Mouse (Mus musculus): ENCODE measurements around the gene Cpsf2. TPM values are rescaled to one million over a fixed set of nuclear protein-coding genes. Genes with fewer than 3 reads are reported as not detected.
"Not testable (repeated sequence)": the region's sequence is repeated elsewhere in the genome, so short reads cannot be mapped to it uniquely, and the experiment has no call there.

Cpsf2 gene
- polyA plus RNA-seq, 1 experiment from 2014 or later: 33.9 TPM

DNA sequence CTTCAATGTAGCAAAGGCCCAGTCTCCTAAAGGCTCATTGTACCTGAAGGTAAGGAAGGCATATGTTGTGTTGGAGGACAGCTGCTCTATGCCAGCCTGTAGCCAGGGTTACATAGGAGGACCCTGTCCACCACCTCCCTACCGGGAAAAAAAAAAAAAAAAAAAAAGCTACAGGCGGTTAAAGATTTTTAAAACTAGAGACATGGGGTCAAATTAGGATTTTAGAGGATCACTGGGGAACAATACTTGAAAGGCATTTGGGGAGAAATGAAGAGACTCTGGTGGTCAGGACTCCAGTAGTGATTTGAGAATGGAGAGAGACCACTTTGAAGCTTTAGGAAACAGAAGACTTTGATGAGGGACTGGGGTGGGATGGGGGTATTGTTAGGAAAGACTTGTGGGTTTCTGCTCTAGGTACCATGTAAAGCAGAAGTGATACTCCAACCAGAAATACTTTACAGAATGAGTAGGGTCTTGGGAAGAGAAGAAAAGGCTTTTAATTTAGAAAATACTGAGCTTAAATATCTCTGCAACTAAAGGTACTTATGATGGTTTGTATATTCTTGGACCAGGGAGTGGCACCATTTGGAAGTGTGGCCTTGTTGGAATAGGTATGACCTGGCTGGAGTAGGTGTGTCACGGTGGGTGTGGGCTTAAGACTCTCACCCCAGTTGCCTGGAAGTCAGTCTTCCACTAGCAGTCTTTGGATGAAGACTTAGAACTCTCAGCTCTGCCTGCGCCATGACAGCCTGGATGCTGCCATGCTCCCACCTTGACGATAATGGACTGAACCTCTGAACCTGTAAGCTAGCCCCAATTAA is 16.6 kb upstream of the Cpsf2 start:
- H3K27ac ChIP-seq; H3K4me1 ChIP-seq; H3K4me3 ChIP-seq; H3K9ac ChIP-seq; H3K36me3 ChIP-seq; H3K27me3 ChIP-seq; ATAC-seq (ENCODE audit: insufficient number of reproducible peaks, insufficient read depth, low FRiP score, low TSS enrichment); H3K9me3 ChIP-seq: not testable (repeated sequence)
- peak overlapping the region; percentile 35 for H3K4me2 ChIP-seq (replicated peaks)
- WGBS: 88% methylated on average over 5 of the region's 5 CpGs

DNA sequence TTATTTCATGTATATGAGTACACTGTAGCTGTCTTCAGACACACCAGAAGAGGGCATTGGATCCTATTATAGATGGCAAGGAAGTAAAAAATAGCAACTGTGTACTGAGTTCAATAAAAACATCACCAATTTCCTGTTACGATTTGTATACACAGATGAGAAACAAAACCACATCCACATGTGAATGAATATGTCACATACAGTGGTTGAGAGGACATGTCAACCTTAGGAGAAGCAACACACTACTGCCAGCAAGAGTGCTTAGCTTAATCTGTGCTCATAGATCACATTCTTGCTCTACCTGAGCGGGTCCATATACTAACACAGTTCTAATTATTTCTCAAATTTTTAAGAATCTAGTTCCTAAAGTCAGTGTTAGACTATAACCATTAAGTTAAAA is 4.5 kb upstream of the Cpsf2 start:
- no peak overlapping the region for H3K4me2 ChIP-seq (replicated peaks)
- no peaks in the 10 kb centered on the region for H3K27me3 ChIP-seq
- H3K27ac ChIP-seq: no peak overlapping the region
- no peak overlapping the region for H3K4me3 ChIP-seq
- 87% methylated on average over 2 of the region's 2 CpGs for WGBS
- H3K9me3 ChIP-seq: no peaks in the 10 kb centered on the region
- no peak overlapping the region for H3K9ac ChIP-seq
- peaks cover 29% of the 10 kb centered on the region for H3K36me3 ChIP-seq
- no peak for ATAC-seq (ENCODE audit: insufficient number of reproducible peaks, insufficient read depth, low FRiP score, low TSS enrichment)
- no peaks in the 10 kb centered on the region for H3K4me1 ChIP-seq

DNA sequence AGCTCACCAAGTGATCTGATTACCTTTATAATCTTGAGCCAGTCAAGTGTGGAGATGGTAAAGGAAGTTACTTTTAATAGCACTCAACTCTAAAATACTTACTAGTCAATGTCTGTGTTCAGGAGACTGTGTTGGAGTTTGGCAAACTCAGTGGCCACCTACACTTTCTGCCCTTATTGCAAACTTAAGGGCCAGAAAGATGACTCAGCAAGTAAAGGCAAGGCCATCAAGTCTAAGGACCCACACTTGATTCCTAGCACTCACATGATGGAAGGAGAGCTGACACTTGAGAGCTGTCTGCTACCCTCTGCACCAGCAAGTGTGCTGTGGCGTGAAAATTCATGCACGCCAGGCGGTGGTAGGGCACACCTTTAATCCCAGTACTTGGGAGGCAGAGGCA is 3.6 kb upstream of the Cpsf2 start:
- no peak overlapping the region for H3K4me2 ChIP-seq (replicated peaks)
- H3K27ac ChIP-seq: no peak overlapping the region
- peaks cover 7% of the 10 kb centered on the region for H3K4me1 ChIP-seq
- peaks cover 24% of the 10 kb centered on the region for H3K36me3 ChIP-seq
- no peak overlapping the region for H3K4me3 ChIP-seq
- ATAC-seq (ENCODE audit: insufficient number of reproducible peaks, insufficient read depth, low FRiP score, low TSS enrichment): no peak
- H3K9ac ChIP-seq: no peak overlapping the region
- no peaks in the 10 kb centered on the region for H3K27me3 ChIP-seq
- 87% methylated on average over 3 of the region's 3 CpGs for WGBS
- H3K9me3 ChIP-seq: no peaks in the 10 kb centered on the region

DNA sequence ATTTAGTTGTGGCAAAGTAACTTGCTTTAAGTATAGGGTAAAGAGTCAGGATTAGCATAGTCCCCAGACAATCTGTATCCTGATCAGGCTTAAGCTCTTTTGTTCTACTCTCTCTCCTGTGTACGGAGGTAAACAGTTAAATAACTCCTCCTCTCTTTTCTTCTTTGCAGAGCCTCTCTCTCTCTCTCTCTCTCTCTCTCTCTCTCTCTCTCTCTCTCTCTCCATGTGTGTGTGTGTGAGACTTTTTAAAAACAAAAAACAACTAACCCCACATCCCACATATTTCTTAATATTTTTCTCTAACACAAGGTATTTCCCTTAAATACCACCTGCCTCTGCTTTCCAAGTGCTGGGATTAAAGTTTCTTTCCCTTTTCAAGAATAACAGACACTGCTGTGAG is 1.2 kb upstream of the Cpsf2 start:
- WGBS: 32% methylated on average over 1 of the region's 1 CpGs
- Histone ChIP-seq H3K36me3 (peaks cover 8% of the 10 kb centered on the region; the same call in 1 of the 2 replicates), H3K4me3 (peak overlapping the region; percentile 91), H3K4me2 (replicated peaks) (peak overlapping the region; percentile 76), H3K4me1 (peaks cover 11% of the 10 kb centered on the region), H3K27me3 (no peaks in the 10 kb centered on the region), H3K27ac (no peak overlapping the region), H3K9me3 (no peaks in the 10 kb centered on the region), H3K9ac (peak overlapping the region; percentile 88)
- ATAC-seq (ENCODE audit: insufficient number of reproducible peaks, insufficient read depth, low FRiP score, low TSS enrichment): no peak

DNA sequence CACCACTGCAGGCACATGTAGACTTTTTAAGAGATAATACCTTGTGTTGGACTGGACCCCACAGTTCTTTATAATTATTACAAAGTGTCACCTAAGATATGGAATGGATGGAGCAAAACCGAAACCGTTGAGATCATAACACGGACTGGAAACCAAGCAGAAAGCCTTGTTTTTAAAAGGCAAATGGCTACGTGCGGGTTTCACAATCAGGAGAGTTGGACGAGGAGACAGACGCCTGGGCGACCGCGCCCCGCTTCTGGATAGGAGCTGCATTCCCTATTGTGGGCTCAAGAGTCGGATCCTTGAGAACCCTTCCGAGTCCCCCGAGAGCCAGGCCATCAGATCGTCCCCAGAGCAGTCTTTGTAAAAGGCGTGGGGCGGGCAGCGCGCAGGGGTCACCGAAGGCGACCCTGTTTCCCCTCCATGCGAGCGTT is 604 bp upstream of the Cpsf2 start:
- H3K27me3 ChIP-seq: no peaks in the 10 kb centered on the region
- under 1% methylated on average over 23 of the region's 23 CpGs for WGBS
- H3K9me3 ChIP-seq: no peaks in the 10 kb centered on the region
- H3K4me1 ChIP-seq: peaks cover 11% of the 10 kb centered on the region
- H3K36me3 ChIP-seq: peaks cover 3% of the 10 kb centered on the region; the same call in 1 of the 2 replicates
- H3K4me2 ChIP-seq (replicated peaks): peak overlapping the region; percentile 76
- peak overlapping the region; percentile 88 for H3K9ac ChIP-seq
- no peak; the same call in 1 of the 2 replicates for ATAC-seq (ENCODE audit: insufficient number of reproducible peaks, insufficient read depth, low FRiP score, low TSS enrichment)
- peak overlapping the region; percentile 91 for H3K4me3 ChIP-seq
- peak overlapping the region; percentile 94 for H3K27ac ChIP-seq

DNA sequence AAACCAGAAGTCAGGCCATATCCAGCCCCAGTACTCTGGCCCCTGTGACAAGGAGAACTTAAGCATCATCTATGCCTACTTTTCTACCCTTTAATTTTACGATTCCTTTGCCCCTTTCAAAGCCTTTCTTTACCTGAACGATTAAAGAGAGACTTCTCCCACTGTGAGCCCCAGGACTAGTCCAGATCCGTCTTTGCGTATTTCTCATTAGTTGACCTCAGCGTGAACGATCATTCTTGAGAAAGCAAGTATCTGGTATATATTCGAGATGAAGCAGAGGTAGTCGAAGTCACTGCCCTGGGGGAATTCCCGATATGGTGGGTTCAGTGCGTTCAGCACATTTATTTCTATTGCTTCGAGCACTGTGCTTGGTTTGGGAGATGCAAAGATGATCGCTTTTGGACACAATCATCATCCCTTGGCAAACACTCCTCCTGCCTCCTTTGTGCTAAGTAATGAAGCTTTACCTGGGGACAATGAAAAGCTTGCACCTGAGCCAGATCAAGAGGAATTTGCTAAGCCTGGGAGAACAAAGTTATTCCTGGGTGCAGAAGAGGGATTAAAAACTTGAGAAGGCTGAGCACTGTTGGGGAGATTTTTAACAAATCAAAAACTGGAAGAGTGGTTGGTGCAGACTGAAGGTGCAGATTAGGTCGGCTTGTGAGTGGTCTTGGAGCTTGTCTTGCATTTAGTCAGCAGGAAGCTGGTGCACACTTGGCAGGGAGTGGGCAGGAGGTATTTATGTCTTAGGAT is 1.0 kb downstream of the Cpsf2 start:
- Histone ChIP-seq H3K27me3 (no peaks in the 10 kb centered on the region), H3K4me1 (peaks cover 11% of the 10 kb centered on the region), H3K4me2 (replicated peaks) (peak overlapping the region; percentile 76), H3K9me3 (no peaks in the 10 kb centered on the region), H3K4me3 (peak overlapping the region; percentile 91), H3K36me3 (peaks cover 3% of the 10 kb centered on the region; the same call in 1 of the 2 replicates), H3K9ac (peak overlapping the region; percentile 88), H3K27ac (0 out of 2 replicates have a peak overlapping the region, but pooled peaks have one; percentile 94)
- 22% methylated on average over 13 of the region's 13 CpGs for WGBS
- no peak for ATAC-seq (ENCODE audit: insufficient number of reproducible peaks, insufficient read depth, low FRiP score, low TSS enrichment)

DNA sequence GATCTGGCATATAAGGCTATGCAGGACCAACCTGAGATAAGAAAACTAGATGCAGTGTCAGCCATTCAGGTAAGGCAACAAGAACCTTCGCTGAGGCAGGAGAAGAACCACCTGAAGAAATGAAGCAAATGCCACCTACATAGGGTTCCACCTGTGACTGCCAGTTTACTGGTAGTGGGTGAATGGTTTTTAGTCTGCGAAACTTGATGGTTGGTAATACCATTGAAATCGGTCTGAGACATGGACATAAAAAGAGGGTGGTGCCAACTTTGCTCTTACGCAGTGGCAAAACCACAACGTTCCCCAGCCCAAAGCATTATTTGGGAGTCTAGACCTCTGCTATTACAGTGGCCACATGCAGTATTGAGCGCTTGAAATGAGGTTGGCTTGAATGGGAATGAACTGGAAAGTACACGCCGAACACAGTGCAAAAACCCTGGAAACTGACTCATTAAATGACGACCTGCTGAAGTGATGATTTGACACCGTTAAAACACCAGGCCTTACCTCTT is 1.7 kb downstream of the Cpsf2 start:
- Histone ChIP-seq H3K27me3 (no peaks in the 10 kb centered on the region), H3K4me3 (peak overlapping the region; percentile 91; the same call in 1 of the 2 replicates), H3K4me2 (replicated peaks) (peak overlapping the region; percentile 76), H3K9me3 (no peaks in the 10 kb centered on the region), H3K9ac (no peak overlapping the region), H3K36me3 (peaks cover 2% of the 10 kb centered on the region; the same call in 1 of the 2 replicates), H3K27ac (no peak overlapping the region), H3K4me1 (peaks cover 11% of the 10 kb centered on the region)
- no peak for ATAC-seq (ENCODE audit: insufficient number of reproducible peaks, insufficient read depth, low FRiP score, low TSS enrichment)
- 92% methylated on average over 10 of the region's 10 CpGs for WGBS

DNA sequence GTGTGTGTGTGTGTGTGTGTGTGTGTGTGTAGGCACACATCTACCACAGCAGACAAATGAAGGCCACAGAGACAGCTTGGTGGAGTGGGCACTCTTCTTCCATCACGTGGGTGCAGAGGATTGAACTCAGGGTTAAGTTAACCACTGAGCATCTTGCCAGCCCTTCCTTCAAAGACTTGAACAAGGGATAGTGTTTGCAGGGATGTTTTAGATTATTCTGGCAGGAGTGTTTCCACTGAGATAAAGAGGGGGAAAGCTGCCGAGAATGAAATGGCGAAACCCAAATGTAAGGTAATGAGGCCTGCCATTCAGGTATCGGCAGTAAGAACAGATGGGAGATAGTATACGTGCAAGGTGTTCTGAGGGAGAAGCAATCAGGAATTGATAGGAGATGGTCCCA is 2.4 kb downstream of the Cpsf2 start:
- WGBS: 80% methylated on average over 5 of the region's 5 CpGs
- no peak overlapping the region for H3K4me2 ChIP-seq (replicated peaks)

DNA sequence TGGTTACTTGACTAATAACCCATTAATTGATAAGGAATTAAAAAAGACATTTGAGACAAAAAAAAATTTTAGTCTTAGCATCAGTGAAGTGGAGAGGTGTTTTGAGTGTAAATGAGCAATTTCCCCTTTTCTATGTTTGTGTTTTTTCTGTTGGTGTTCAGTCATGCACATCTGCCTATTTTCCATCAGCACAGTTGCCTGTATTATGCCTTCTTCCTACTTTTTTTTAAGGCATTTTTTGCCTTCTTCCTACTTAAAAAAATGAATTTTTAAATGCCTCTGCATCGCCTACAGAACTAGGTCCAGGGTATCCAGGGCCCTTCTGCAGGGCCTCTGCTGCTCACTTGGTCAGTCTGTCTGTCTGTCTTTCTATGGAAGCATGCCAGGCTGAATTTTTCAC is 2.8 kb downstream of the Cpsf2 start:
- 93% methylated on average over 1 of the region's 1 CpGs for WGBS
- H3K9ac ChIP-seq: no peak overlapping the region
- H3K27me3 ChIP-seq: no peaks in the 10 kb centered on the region
- H3K4me1 ChIP-seq: peaks cover 11% of the 10 kb centered on the region
- no peak overlapping the region for H3K4me2 ChIP-seq (replicated peaks)
- H3K36me3 ChIP-seq: peaks cover 13% of the 10 kb centered on the region; the same call in 1 of the 2 replicates
- H3K4me3 ChIP-seq: no peak overlapping the region
- no peak for ATAC-seq (ENCODE audit: insufficient number of reproducible peaks, insufficient read depth, low FRiP score, low TSS enrichment)
- H3K27ac ChIP-seq: no peak overlapping the region
- H3K9me3 ChIP-seq: no peaks in the 10 kb centered on the region

More for the DNA sequence above, 2.4 kb downstream of the Cpsf2 start:
- Histone ChIP-seq H3K9me3 (no peaks in the 10 kb centered on the region), H3K4me1 (peaks cover 11% of the 10 kb centered on the region), H3K27ac (no peak overlapping the region), H3K36me3 (peaks cover 9% of the 10 kb centered on the region; the same call in 1 of the 2 replicates), H3K27me3 (no peaks in the 10 kb centered on the region), H3K9ac (no peak overlapping the region), H3K4me3 (no peak overlapping the region)
- ATAC-seq (ENCODE audit: insufficient number of reproducible peaks, insufficient read depth, low FRiP score, low TSS enrichment): no peak

DNA sequence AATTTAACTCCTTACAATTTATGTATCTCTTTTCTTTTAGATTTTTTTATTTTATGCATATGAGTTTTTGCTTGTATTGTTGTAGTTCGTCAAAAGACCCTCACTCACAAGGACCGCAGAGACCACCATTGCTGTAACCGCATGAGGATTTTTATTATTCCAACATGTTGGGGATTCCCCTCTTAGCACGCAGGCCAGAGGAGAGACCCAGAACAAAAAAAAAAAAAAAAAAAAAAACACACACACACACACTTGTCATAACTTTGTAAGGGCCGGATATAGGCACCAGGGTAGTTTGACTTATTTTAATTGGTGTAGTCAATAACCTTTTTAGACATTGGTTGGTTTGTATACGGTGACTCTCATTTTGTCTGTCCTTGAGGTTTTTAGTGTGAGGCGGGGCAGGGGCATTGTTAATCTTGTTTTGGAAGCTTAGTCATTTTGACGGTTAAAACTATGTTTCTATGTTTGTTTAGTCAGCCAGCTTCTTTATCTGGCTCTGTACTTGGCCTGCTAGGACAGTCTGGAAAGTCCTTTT is 3.5 kb downstream of the Cpsf2 start:
- no peaks in the 10 kb centered on the region for H3K27me3 ChIP-seq
- H3K36me3 ChIP-seq: peaks cover 17% of the 10 kb centered on the region; the same call in 1 of the 2 replicates
- 92% methylated on average over 8 of the region's 8 CpGs for WGBS
- H3K27ac ChIP-seq: no peak overlapping the region
- no peak for ATAC-seq (ENCODE audit: insufficient number of reproducible peaks, insufficient read depth, low FRiP score, low TSS enrichment)
- no peak overlapping the region for H3K4me3 ChIP-seq
- H3K4me2 ChIP-seq (replicated peaks): no peak overlapping the region
- no peaks in the 10 kb centered on the region for H3K9me3 ChIP-seq
- peaks cover 11% of the 10 kb centered on the region for H3K4me1 ChIP-seq
- no peak overlapping the region for H3K9ac ChIP-seq

DNA sequence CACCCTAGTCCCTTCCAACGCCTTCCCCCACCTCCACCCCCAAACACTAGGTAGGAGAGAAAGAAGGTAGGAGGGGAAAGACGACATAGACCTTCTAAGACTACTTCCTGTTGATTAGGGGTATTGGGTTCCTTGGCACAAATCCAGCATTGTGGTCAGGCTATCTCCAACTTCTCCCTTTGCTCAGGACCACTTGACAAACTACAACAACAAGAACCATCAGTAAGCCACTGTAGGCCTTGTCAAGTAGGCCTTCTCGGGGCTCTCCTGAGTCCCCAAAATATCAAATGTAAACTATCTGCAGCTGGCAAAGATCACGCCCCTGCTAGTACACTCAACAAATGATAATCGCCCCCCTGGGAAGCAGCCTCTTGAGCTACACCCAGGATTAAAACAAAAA is 4.5 kb downstream of the Cpsf2 start:
- no peaks in the 10 kb centered on the region for H3K9me3 ChIP-seq
- H3K4me1 ChIP-seq: peaks cover 11% of the 10 kb centered on the region
- 71% methylated on average over 5 of the region's 5 CpGs for WGBS
- no peak overlapping the region for H3K4me2 ChIP-seq (replicated peaks)
- no peak overlapping the region for H3K4me3 ChIP-seq
- ATAC-seq (ENCODE audit: insufficient number of reproducible peaks, insufficient read depth, low FRiP score, low TSS enrichment): no peak
- H3K27me3 ChIP-seq: no peaks in the 10 kb centered on the region
- H3K27ac ChIP-seq: no peak overlapping the region
- no peak overlapping the region for H3K9ac ChIP-seq
- peaks cover 22% of the 10 kb centered on the region for H3K36me3 ChIP-seq

Measured in embryonic facial prominence, embryonic 12.5 days (tissue).